Mouse (Mus musculus) bone marrow macrophage, adult 2 months (primary cell): ENCODE results near the gene Vrk1. TPM values are rescaled to one million over a fixed set of nuclear protein-coding genes. Genes with fewer than 3 reads are reported as not detected.
A peak's percentile ranks its signal among the peaks of the same experiment; 100 is the strongest.

Experiments
- H3K27ac ChIP-seq: 2 replicates; pipeline ENCODE4 v1.5.1; 2012; ENCODE audit warnings: low read depth, low read length; ENCODE audit not compliant: insufficient read depth
- H3K4me1 ChIP-seq: 2 replicates; pipeline ENCODE4 v1.6.1; 2012; ENCODE audit warnings: low read length; ENCODE audit not compliant: control insufficient read depth, insufficient read depth
- H3K4me3 ChIP-seq: 2 replicates; pipeline ENCODE4 v1.5.1; 2012; ENCODE audit warnings: mild to moderate bottlenecking, low read length, moderate library complexity; ENCODE audit not compliant: insufficient read depth
- CTCF ChIP-seq: IDR thresholded peaks from 2 replicates; pipeline ENCODE4 v1.5.1; 2012; ENCODE audit warnings: low read depth, mild to moderate bottlenecking, low read length, moderate library complexity
- POLR2A ChIP-seq: IDR thresholded peaks from 2 replicates; pipeline ENCODE4 v1.6.1; 2012; ENCODE audit warnings: mild to moderate bottlenecking, low read depth, low read length, borderline replicate concordance
- polyA plus RNA-seq: library from polyadenylated mRNA; stranded (reverse); fragments of >200 nt; gene quantifications from 2 replicates; pipeline ENCODE4 v1.2.4, GENCODE M21; 2012; ENCODE audit not compliant: missing spikeins, insufficient read depth, insufficient read length

Gene Vrk1
- polyA plus RNA-seq, 1 experiment: 37.0 TPM

- no peak overlapping the region for H3K27ac ChIP-seq
- H3K4me1 ChIP-seq: peaks cover 6% of the 10 kb centered on the region
- H3K4me3 ChIP-seq: no peak overlapping the region
- TF ChIP-seq CTCF (no peak), POLR2A (no peak)
These were observed 37.4 kb upstream of the Vrk1 start for GRCm38 (mm10) chr12:105972673-105973072.

- H3K4me1 ChIP-seq: no peaks in the 10 kb centered on the region
- no peak for TF ChIP-seq CTCF
- TF ChIP-seq POLR2A: no peak
- H3K27ac ChIP-seq: no peak overlapping the region
- no peak overlapping the region for H3K4me3 ChIP-seq
These were observed 36.3 kb upstream of the Vrk1 start for GRCm38 (mm10) chr12:105973691-105974090.

- H3K27ac ChIP-seq: no peak overlapping the region
- no peaks in the 10 kb centered on the region for H3K4me1 ChIP-seq
- TF ChIP-seq CTCF (no peak), POLR2A (no peak)
- no peak overlapping the region for H3K4me3 ChIP-seq
These were observed 35.9 kb upstream of the Vrk1 start for GRCm38 (mm10) chr12:105974107-105974506.

GRCm38 (mm10) chr12:105981121-105981973, 28.7 kb upstream of the Vrk1 start:
- Histone ChIP-seq H3K4me1 (0 out of 2 replicates have a peak, but pooled peaks cover 2% of the 10 kb centered on the region), H3K4me3 (0 out of 2 replicates have a peak overlapping the region, but pooled peaks have one; percentile 16), H3K27ac (no peak overlapping the region)
- TF ChIP-seq POLR2A (no peak), CTCF (no peak)

GRCm38 (mm10) chr12:105981974-105982305, 28.1 kb upstream of the Vrk1 start:
- Histone ChIP-seq H3K4me3 (no peak overlapping the region), H3K27ac (no peak overlapping the region), H3K4me1 (0 out of 2 replicates have a peak, but pooled peaks cover 2% of the 10 kb centered on the region)
- TF ChIP-seq CTCF: no peak
- TF ChIP-seq POLR2A: no peak

GRCm38 (mm10) chr12:105982598-105982997, 27.4 kb upstream of the Vrk1 start:
- Histone ChIP-seq H3K4me3 (no peak overlapping the region), H3K27ac (no peak overlapping the region), H3K4me1 (0 out of 2 replicates have a peak, but pooled peaks cover 2% of the 10 kb centered on the region)
- no peak for TF ChIP-seq CTCF
- no peak for TF ChIP-seq POLR2A

GRCm38 (mm10) chr12:105983499-105983898, 26.5 kb upstream of the Vrk1 start:
- Histone ChIP-seq H3K4me1 (0 out of 2 replicates have a peak, but pooled peaks cover 2% of the 10 kb centered on the region), H3K27ac (no peak overlapping the region), H3K4me3 (no peak overlapping the region)
- TF ChIP-seq POLR2A: no peak
- TF ChIP-seq CTCF: peak; percentile 59

GRCm38 (mm10) chr12:105988434-105988833, 21.6 kb upstream of the Vrk1 start:
- H3K4me3 ChIP-seq: no peak overlapping the region
- no peak for TF ChIP-seq CTCF
- no peak for TF ChIP-seq POLR2A
- 0 out of 2 replicates have a peak, but pooled peaks cover 2% of the 10 kb centered on the region for H3K4me1 ChIP-seq
- H3K27ac ChIP-seq: no peak overlapping the region

GRCm38 (mm10) chr12:105992756-105993155, 17.3 kb upstream of the Vrk1 start:
- 0 out of 2 replicates have a peak, but pooled peaks cover 2% of the 10 kb centered on the region for H3K4me1 ChIP-seq
- no peak overlapping the region for H3K4me3 ChIP-seq
- no peak overlapping the region for H3K27ac ChIP-seq
- TF ChIP-seq POLR2A (no peak), CTCF (no peak)

GRCm38 (mm10) chr12:105993356-105993755, 16.7 kb upstream of the Vrk1 start:
- no peak overlapping the region for H3K27ac ChIP-seq
- no peak overlapping the region for H3K4me3 ChIP-seq
- TF ChIP-seq POLR2A (no peak), CTCF (no peak)
- H3K4me1 ChIP-seq: 0 out of 2 replicates have a peak, but pooled peaks cover 2% of the 10 kb centered on the region
